Mouse (Mus musculus) midbrain, embryonic 13.5 days (tissue): ENCODE data around the gene Eif5b. TPM values are rescaled to one million over a fixed set of nuclear protein-coding genes. Genes with fewer than 3 reads are reported as not detected.

Source experiments
- ATAC-seq: fragments of 200-750 bp; cut with Nextera tagmentation; 2 replicates; pipeline ENCODE4 v1.8.0; 2017; ENCODE audit warnings: mild to moderate bottlenecking, moderate TSS enrichment, moderate library complexity
- H3K27ac ChIP-seq: fragments of 300-500 bp; sonication (generic); 2 replicates; pipeline ENCODE4 v1.5.1; 2015; ENCODE audit warnings: inconsistent platforms, mild to moderate bottlenecking, moderate library complexity
- H3K27me3 ChIP-seq: fragments of 300-500 bp; sonication (generic); 2 replicates; pipeline ENCODE4 v1.6.1; 2015; ENCODE audit warnings: mild to moderate bottlenecking, inconsistent platforms
- H3K36me3 ChIP-seq: fragments of 300-500 bp; sonication (generic); 2 replicates; pipeline ENCODE4 v1.6.1; 2015; ENCODE audit warnings: mild to moderate bottlenecking, inconsistent platforms
- H3K4me1 ChIP-seq: fragments of 300-500 bp; sonication (generic); replicated peaks from 2 replicates; pipeline ENCODE4 v1.6.1; 2015; ENCODE audit warnings: inconsistent platforms
- H3K4me2 ChIP-seq: fragments of 300-500 bp; sonication (generic); replicated peaks from 2 replicates; pipeline ENCODE4 v1.6.1; 2015; ENCODE audit warnings: moderate library complexity, mild to moderate bottlenecking, inconsistent platforms
- H3K4me3 ChIP-seq: fragments of 300-500 bp; sonication (generic); replicated peaks from 2 replicates; pipeline ENCODE4 v1.5.1; 2015; ENCODE audit warnings: mild to moderate bottlenecking, inconsistent platforms
- H3K9ac ChIP-seq: fragments of 300-500 bp; sonication (generic); replicated peaks from 2 replicates; pipeline ENCODE4 v1.6.1; 2015; ENCODE audit warnings: mild to moderate bottlenecking, inconsistent platforms
- H3K9me3 ChIP-seq: fragments of 300-500 bp; sonication (generic); 2 replicates; pipeline ENCODE4 v1.6.1; 2016; ENCODE audit warnings: mild to moderate bottlenecking, inconsistent platforms
- WGBS: fragments of 180-500 bp; shearing (Covaris S2); methylation state at CpG from one replicate; pipeline ENCODE4 v1.1.7; 2015; 5-methylcytosine and 5-hydroxymethylcytosine counted together
- polyA plus RNA-seq: library from polyadenylated mRNA; unstranded; fragments of >200 nt; fragmentation: Nextera tagmentation; extraction: Ambion mirVana; gene quantifications from 2 replicates; pipeline ENCODE4 v1.2.1, GENCODE M21; 2015

Eif5b gene
- polyA plus RNA-seq, 1 experiment from 2014 or later, result 26.5 TPM

GRCm38 (mm10) chr1:37977303-37977702, 20.5 kb upstream of the Eif5b start:
- Histone ChIP-seq H3K4me3 (no peak overlapping the region), H3K9ac (no peak overlapping the region), H3K4me2 (no peak overlapping the region), H3K36me3 (no peaks in the 10 kb centered on the region), H3K27ac (no peak overlapping the region), H3K4me1 (no peaks in the 10 kb centered on the region), H3K27me3 (no peaks in the 10 kb centered on the region), H3K9me3 (no peaks in the 10 kb centered on the region)
- WGBS, result 93% methylated on average over 7 of the region's 7 CpGs
- no peak for ATAC-seq

- no peaks in the 10 kb centered on the region for H3K9me3 ChIP-seq
- WGBS, result 94% methylated on average over 1 of the region's 1 CpGs
- no peaks in the 10 kb centered on the region for H3K4me1 ChIP-seq
Measured at GRCm38 (mm10) chr1:37984326-37984725, 13.5 kb upstream of the Eif5b start.

GRCm38 (mm10) chr1:37985764-37986323, 12.0 kb upstream of the Eif5b start:
- no peak overlapping the region for H3K9ac ChIP-seq
- no peak overlapping the region for H3K4me2 ChIP-seq
- H3K4me1 ChIP-seq, result no peaks in the 10 kb centered on the region
- no peaks in the 10 kb centered on the region for H3K27me3 ChIP-seq
- no peaks in the 10 kb centered on the region for H3K9me3 ChIP-seq
- ATAC-seq, result 0 out of 2 replicates have a peak, but pooled peaks have one; percentile 48
- H3K4me3 ChIP-seq, result no peak overlapping the region
- H3K36me3 ChIP-seq, result peaks cover 47% of the 10 kb centered on the region
- 85% methylated on average over 9 of the region's 9 CpGs for WGBS
- H3K27ac ChIP-seq, result no peak overlapping the region

More at GRCm38 (mm10) chr1:37984326-37984725, 13.5 kb upstream of the Eif5b start:
- H3K27me3 ChIP-seq, result no peaks in the 10 kb centered on the region
- no peak overlapping the region for H3K27ac ChIP-seq
- no peak for ATAC-seq
- peaks cover 33% of the 10 kb centered on the region for H3K36me3 ChIP-seq
- H3K4me2 ChIP-seq, result no peak overlapping the region
- H3K4me3 ChIP-seq, result no peak overlapping the region
- no peak overlapping the region for H3K9ac ChIP-seq

GRCm38 (mm10) chr1:37987856-37988255, 10.0 kb upstream of the Eif5b start:
- no peak for ATAC-seq
- Histone ChIP-seq H3K4me3 (no peak overlapping the region), H3K4me1 (no peaks in the 10 kb centered on the region), H3K36me3 (peaks cover 64% of the 10 kb centered on the region), H3K9ac (no peak overlapping the region), H3K27ac (no peak overlapping the region), H3K9me3 (no peaks in the 10 kb centered on the region), H3K27me3 (no peaks in the 10 kb centered on the region), H3K4me2 (no peak overlapping the region)
- 98% methylated on average over 5 of the region's 5 CpGs for WGBS

- 55% methylated on average over 3 of the region's 3 CpGs for WGBS
Measured at GRCm38 (mm10) chr1:37996226-37996625, 1.6 kb upstream of the Eif5b start.

GRCm38 (mm10) chr1:37996877-37997484, 829 bp upstream of the Eif5b start:
- under 1% methylated on average over 42 of the region's 42 CpGs for WGBS
- Histone ChIP-seq H3K27ac (peak overlapping the region; percentile 93), H3K27me3 (no peaks in the 10 kb centered on the region), H3K4me3 (peak overlapping the region; percentile 95), H3K4me1 (peaks cover 21% of the 10 kb centered on the region), H3K36me3 (peaks cover 35% of the 10 kb centered on the region), H3K9me3 (no peaks in the 10 kb centered on the region), H3K9ac (peak overlapping the region; percentile 97), H3K4me2 (peak overlapping the region; percentile 85)
- peak; percentile 97 for ATAC-seq

More at GRCm38 (mm10) chr1:37996226-37996625, 1.6 kb upstream of the Eif5b start:
- no peaks in the 10 kb centered on the region for H3K9me3 ChIP-seq
- H3K4me3 ChIP-seq, result peak overlapping the region; percentile 95
- ATAC-seq, result no peak
- peak overlapping the region; percentile 80 for H3K9ac ChIP-seq
- 0 out of 2 replicates have a peak overlapping the region, but pooled peaks have one; percentile 93 for H3K27ac ChIP-seq
- peak overlapping the region; percentile 83 for H3K4me2 ChIP-seq
- no peaks in the 10 kb centered on the region for H3K27me3 ChIP-seq
- H3K4me1 ChIP-seq, result peaks cover 21% of the 10 kb centered on the region
- H3K36me3 ChIP-seq, result peaks cover 41% of the 10 kb centered on the region

GRCm38 (mm10) chr1:37998371-37999199, 775 bp downstream of the Eif5b start:
- peaks cover 21% of the 10 kb centered on the region for H3K4me1 ChIP-seq
- H3K36me3 ChIP-seq, result peaks cover 20% of the 10 kb centered on the region
- ATAC-seq, result peak; percentile 38
- peak overlapping the region; percentile 85 for H3K4me2 ChIP-seq
- peak overlapping the region; percentile 93 for H3K27ac ChIP-seq
- H3K9me3 ChIP-seq, result no peaks in the 10 kb centered on the region
- H3K9ac ChIP-seq, result peak overlapping the region; percentile 97
- WGBS, result 3% methylated on average over 37 of the region's 47 CpGs
- H3K27me3 ChIP-seq, result no peaks in the 10 kb centered on the region
- H3K4me3 ChIP-seq, result peak overlapping the region; percentile 95

- Histone ChIP-seq H3K36me3 (peaks cover 11% of the 10 kb centered on the region), H3K9ac (no peak overlapping the region), H3K4me3 (no peak overlapping the region), H3K27ac (no peak overlapping the region), H3K9me3 (no peaks in the 10 kb centered on the region), H3K4me2 (peak overlapping the region; percentile 85), H3K27me3 (no peaks in the 10 kb centered on the region), H3K4me1 (peaks cover 21% of the 10 kb centered on the region)
- no peak for ATAC-seq
- WGBS, result 89% methylated on average over 3 of the region's 3 CpGs
Measured at GRCm38 (mm10) chr1:37999552-37999951, 1.7 kb downstream of the Eif5b start.

- 95% methylated on average over 8 of the region's 8 CpGs for WGBS
Measured at GRCm38 (mm10) chr1:38000844-38001243, 3.0 kb downstream of the Eif5b start.

GRCm38 (mm10) chr1:38001956-38002355, 4.1 kb downstream of the Eif5b start:
- Histone ChIP-seq H3K4me3 (no peak overlapping the region), H3K9ac (no peak overlapping the region), H3K9me3 (no peaks in the 10 kb centered on the region), H3K4me2 (no peak overlapping the region), H3K27me3 (no peaks in the 10 kb centered on the region), H3K27ac (no peak overlapping the region), H3K4me1 (peaks cover 14% of the 10 kb centered on the region), H3K36me3 (no peaks in the 10 kb centered on the region)
- ATAC-seq, result no peak
- 95% methylated on average over 9 of the region's 9 CpGs for WGBS

More at GRCm38 (mm10) chr1:38000844-38001243, 3.0 kb downstream of the Eif5b start:
- Histone ChIP-seq H3K9me3 (no peaks in the 10 kb centered on the region), H3K9ac (no peak overlapping the region), H3K4me2 (no peak overlapping the region), H3K27ac (no peak overlapping the region), H3K36me3 (no peaks in the 10 kb centered on the region), H3K27me3 (no peaks in the 10 kb centered on the region), H3K4me1 (peaks cover 21% of the 10 kb centered on the region), H3K4me3 (no peak overlapping the region)
- ATAC-seq, result no peak

- no peak overlapping the region for H3K9ac ChIP-seq
- H3K27me3 ChIP-seq, result no peaks in the 10 kb centered on the region
- no peak overlapping the region for H3K4me3 ChIP-seq
- peaks cover 14% of the 10 kb centered on the region for H3K4me1 ChIP-seq
- no peak overlapping the region for H3K27ac ChIP-seq
- ATAC-seq, result no peak
- H3K36me3 ChIP-seq, result no peaks in the 10 kb centered on the region
- no peaks in the 10 kb centered on the region for H3K9me3 ChIP-seq
- WGBS, result 91% methylated on average over 3 of the region's 3 CpGs
- no peak overlapping the region for H3K4me2 ChIP-seq
Measured at GRCm38 (mm10) chr1:38003046-38003445, 5.2 kb downstream of the Eif5b start.

GRCm38 (mm10) chr1:38006741-38007140, 8.9 kb downstream of the Eif5b start:
- no peaks in the 10 kb centered on the region for H3K9me3 ChIP-seq
- WGBS, result 83% methylated on average over 3 of the region's 3 CpGs
- no peak for ATAC-seq
- no peaks in the 10 kb centered on the region for H3K36me3 ChIP-seq
- no peak overlapping the region for H3K4me2 ChIP-seq
- H3K9ac ChIP-seq, result no peak overlapping the region
- no peak overlapping the region for H3K4me3 ChIP-seq
- H3K27ac ChIP-seq, result no peak overlapping the region
- H3K4me1 ChIP-seq, result no peaks in the 10 kb centered on the region
- H3K27me3 ChIP-seq, result no peaks in the 10 kb centered on the region
